Mouse (Mus musculus): ENCODE data around the gene Rundc1. TPM values are rescaled to one million over a fixed set of nuclear protein-coding genes. Genes with fewer than 3 reads are reported as not detected.
"Not testable (repeated sequence)": the region's sequence is repeated elsewhere in the genome, so short reads cannot be mapped to it uniquely, and the experiment has no call there.

Rundc1 gene
- total RNA-seq, 1 experiment from 2014 or later: 8.1 TPM

DNA sequence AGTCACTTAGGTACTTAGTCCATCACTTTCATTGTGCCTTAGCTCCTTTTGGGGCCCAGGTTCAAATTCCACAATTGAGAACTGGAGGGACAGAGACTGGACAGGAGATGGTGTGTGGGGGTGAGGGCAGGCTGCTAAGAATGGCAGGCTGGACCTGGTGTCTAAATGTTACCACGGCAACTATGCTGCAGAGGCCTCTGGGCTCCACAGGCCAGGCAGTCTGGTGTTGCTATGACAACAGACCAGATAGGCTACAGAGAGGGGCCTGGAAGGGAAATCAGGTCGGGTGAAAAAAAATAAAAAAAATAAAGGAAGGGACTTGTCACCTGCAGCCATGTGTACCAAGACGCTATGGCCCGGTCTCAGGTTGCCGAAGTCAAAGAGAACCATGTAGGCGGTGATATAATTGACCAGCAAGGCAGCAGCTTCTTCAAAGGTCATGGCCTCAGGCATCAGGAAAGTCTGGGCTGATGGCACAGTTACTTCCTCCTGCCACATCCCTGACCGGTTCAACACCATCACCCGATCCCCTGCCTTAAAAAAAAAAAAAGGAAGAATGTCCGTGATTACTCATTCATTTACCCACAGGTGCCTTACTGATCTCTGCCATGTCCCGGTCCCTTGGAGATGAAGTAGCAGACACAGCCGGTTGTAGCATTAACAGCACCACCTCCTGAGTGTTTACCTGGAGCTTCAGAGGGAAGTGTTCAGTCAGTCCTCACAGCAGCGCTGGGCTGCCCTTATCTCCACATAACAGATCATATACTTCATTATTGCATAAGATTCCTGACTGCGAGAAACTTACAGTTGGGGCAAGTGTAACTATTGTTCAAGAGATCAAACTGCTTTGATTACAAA, 37.9 kb downstream of the Rundc1 start:
- ATAC-seq (replicated peaks; ENCODE audit: insufficient number of reproducible peaks, low FRiP score, low TSS enrichment, poor library complexity, severe bottlenecking): no peak

DNA sequence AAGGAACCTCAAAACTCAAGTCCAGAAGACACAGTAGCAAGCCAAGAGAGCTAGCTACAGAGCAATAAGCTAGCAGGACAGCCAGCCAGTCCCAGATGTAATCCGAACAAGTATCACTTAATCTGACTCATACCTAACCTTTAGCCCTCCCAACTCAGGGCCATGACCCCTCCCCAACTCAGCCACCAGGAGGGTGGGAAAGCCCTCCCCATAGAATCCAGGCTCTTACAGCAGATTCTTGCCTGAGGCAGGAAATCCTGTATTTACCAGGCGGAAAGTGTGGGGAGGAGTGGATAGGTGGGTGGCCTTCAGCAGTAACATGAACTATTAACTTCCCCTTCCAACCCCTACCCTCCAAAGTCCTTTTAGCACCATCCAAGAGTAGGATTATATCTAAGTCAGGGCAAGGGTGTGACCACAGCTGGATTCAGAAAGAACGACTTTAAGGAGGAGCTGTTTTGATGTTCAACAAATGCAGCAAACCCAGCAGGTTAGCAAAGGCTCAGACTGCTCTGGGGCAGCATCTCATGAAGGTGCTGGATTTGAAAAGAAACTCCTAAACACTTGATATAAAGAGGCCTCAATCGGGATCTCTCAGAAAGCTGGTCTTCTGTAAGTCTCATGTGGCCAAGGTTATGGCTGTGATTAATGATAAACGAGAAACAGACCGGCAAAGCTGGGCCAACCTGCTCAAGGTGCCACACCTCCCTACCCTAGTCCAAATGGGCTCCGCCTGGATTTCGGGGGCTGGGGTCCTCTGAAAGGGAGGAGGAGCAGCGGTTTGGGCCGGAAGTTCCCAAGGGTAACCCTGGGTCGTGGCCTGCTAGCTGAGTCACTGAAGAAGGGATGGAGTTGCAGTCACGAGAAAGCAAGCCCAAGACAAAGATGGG, 39.6 kb downstream of the Rundc1 start, which contains the start of gene Rnd2:
Gene Rnd2 (plus strand): TSS at position 789 of the 890 bp plus-strand sequence.
- no peak for ATAC-seq (replicated peaks; ENCODE audit: insufficient number of reproducible peaks, low FRiP score, low TSS enrichment, poor library complexity, severe bottlenecking)

DNA sequence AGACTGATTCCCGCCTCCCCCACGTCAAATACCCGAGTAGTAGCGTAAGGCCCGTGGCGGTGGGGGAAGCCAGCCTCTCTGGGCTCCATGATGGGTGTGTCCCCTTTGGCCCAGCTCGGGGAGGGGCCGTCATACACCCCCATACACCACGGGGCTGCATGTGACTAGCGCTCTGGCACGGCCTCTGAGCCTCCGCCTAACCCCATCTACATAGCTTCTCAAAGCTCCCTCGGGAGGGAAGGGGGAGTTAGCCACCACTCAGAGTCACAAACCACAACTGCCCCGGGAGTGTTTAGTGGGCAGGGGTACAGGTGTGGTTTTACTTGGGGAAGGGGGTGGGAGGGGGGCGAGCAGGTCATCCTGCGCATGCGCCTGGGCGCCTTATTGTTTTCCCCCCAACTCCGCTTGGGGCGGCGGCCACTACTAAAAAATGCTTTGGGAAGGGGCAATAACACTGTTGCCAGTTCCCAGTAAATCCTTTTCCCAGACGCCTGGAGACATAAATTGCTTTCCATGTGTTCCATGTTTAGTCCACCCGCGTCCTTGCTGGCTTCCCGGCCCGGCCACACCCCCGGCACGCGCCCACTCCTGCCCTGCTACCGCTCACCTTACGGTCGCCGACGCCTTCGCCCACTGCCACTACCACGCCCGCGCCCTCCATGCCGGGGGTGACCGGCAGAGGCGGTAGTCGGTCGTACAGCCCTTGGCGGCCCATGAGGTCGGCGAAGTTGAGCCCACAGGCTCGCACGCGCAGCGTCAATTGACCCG, 40.4 kb downstream of the Rundc1 start:
- peak; percentile 44 for ATAC-seq (replicated peaks; ENCODE audit: insufficient number of reproducible peaks, low FRiP score, low TSS enrichment, poor library complexity, severe bottlenecking)

DNA sequence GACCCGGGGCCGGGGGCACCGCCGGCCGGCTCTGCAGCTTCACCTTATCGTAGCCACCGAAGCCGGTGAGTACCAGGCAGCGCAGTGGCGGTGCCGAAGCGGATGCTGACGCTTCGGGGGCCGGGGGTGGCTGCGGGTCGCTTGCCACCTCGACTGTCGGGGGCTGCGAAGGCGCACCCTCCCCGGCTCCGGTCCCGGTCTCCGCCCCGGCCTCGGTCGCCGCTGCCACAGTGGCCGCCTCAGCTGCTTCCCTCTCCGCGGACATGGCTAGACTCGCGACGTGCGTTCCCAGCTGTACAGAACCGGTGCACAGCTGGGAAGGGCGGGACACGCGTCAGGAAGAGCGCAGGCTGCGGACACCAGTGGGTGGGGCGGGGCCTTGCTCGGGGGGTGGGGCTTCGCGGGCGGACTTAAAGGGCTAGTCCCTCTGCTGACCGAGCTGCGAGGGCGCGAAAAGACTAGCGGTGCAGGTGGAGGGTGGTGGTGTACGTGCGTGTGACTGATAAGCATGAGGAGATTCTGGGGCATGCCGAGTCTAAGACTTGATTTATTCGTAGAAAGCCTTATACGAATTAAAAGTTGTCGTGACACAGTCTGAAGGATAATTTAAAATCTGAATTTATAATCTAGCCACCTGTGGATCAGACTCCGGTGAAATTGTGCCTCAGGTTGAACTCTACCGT, 41.1 kb downstream of the Rundc1 start, which contains the start of gene Vat1:
Gene Vat1 (minus strand): TSS at position 362 of the 683 bp plus-strand sequence.
- peak; percentile 49; the same call in 1 of the 2 replicates for ATAC-seq (replicated peaks; ENCODE audit: insufficient number of reproducible peaks, low FRiP score, low TSS enrichment, poor library complexity, severe bottlenecking)

DNA sequence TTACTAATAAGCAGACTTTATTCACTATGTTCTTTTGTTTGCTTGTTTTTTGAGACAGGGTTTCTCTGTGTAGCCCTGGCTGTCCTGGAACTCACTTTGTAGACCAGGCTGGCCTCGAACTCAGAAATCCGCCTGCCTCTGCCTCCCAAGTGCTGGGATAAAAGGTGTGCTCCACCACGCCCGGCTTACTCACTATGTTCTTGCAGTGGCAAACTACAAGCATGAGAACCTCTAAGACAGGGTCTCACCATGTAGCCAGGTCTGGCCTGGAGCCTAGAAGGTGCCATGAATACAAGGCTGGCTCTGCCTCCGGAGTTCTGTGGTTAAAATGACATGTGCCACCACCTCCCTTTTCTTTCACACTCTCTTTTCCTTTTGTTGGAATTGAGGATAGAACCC, 41.7 kb downstream of the Rundc1 start:
- ATAC-seq (replicated peaks; ENCODE audit: insufficient number of reproducible peaks, low FRiP score, low TSS enrichment, poor library complexity, severe bottlenecking): not testable (repeated sequence)

- ATAC-seq (replicated peaks; ENCODE audit: insufficient number of reproducible peaks, low FRiP score, low TSS enrichment, poor library complexity, severe bottlenecking): peak; percentile 45
Observed at GRCm38 (mm10) chr11:101467477-101468262, 42.8 kb downstream of the Rundc1 start.

DNA sequence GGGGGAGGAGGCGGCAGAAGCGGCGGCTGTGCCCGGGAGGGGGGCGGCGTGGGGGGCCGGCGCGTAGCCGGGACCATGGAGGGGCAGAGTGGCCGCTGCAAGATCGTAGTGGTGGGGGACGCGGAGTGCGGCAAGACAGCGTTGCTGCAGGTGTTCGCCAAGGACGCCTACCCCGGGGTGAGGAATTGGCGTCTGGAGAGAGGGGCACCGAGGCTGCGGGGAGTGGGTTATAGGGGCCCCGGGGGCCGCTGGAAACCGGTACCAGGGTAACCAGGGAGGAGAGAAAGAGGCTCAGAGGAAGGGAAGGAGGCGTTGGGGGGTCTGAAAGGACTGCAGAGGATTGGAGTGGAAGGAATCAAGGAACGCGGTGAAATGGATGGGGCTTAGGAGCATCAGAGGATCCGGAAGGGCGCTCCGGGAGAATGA, 43.4 kb downstream of the Rundc1 start:
- ATAC-seq (replicated peaks; ENCODE audit: insufficient number of reproducible peaks, low FRiP score, low TSS enrichment, poor library complexity, severe bottlenecking): no peak

- ATAC-seq (replicated peaks; ENCODE audit: insufficient number of reproducible peaks, low FRiP score, low TSS enrichment, poor library complexity, severe bottlenecking): no peak
Observed at GRCm38 (mm10) chr11:101468731-101469130, 43.8 kb downstream of the Rundc1 start.

DNA sequence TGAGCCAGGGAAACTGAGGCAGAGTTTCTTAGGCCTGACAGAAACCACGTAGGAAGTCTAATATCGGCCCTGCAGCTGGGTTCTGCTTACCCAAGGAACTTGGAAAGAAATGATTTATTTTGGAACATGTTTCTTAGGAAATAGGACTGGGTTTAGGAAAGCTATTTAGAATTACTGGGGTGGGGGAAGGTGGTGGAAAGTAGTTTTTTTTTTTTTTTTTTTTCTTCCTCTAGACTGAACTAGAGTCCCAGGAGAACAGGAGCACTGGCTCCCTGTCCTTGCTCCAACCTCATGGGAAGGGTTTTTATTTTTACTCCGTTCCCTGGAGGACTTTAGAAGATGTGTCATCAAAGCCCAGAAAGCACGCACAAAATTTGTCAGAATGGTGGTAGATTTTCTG, 44.3 kb downstream of the Rundc1 start:
- no peak for ATAC-seq (replicated peaks; ENCODE audit: insufficient number of reproducible peaks, low FRiP score, low TSS enrichment, poor library complexity, severe bottlenecking)

DNA sequence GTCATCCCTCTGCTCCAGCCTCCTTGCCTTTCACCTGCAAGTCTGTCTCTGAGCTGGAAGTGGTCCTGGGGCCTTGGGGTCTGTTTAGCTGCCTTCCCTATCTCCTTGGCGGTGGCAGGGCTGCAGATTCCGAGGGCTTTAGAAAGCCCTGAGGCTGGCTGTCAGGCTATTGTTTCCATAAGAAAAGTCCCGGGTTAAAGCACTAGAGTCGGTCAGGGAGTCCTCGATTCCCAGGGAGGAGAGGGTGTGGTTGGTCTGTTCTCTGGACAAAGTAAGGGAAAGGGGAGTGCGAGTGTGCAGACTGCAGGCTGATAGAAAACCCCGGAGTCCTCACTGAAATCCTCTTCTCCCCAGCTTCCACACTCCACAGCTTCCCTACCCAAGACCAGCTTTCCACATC, 45.3 kb downstream of the Rundc1 start:
- ATAC-seq (replicated peaks; ENCODE audit: insufficient number of reproducible peaks, low FRiP score, low TSS enrichment, poor library complexity, severe bottlenecking): no peak

GRCm38 (mm10) chr11:101471926-101472325, 47.0 kb downstream of the Rundc1 start:
- ATAC-seq (replicated peaks; ENCODE audit: insufficient number of reproducible peaks, low FRiP score, low TSS enrichment, poor library complexity, severe bottlenecking): no peak

GRCm38 (mm10) chr11:101472336-101472735, 47.5 kb downstream of the Rundc1 start:
- no peak for ATAC-seq (replicated peaks; ENCODE audit: insufficient number of reproducible peaks, low FRiP score, low TSS enrichment, poor library complexity, severe bottlenecking)

GRCm38 (mm10) chr11:101473686-101474085, 48.8 kb downstream of the Rundc1 start:
- ATAC-seq (replicated peaks; ENCODE audit: insufficient number of reproducible peaks, low FRiP score, low TSS enrichment, poor library complexity, severe bottlenecking): not testable (repeated sequence)

DNA sequence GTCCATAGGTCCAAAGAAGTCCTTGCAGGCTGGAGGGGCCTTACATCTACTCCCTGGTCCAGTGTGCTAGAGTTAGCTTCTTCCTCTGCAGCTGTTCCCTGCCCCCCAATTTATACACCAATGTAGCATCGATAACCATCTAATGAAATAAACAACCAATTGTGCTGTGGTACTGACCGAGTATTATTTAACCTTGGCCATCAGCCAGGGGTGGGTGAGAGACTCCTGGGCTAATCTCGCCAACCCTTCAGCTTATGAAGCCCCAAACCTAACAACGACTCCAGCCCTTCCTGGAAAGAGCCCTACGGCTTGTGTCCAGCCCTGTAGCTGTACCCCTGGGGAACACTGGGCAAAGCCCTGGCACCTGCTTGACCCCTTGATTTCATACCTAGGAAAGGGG, 49.4 kb downstream of the Rundc1 start:
- ATAC-seq (replicated peaks; ENCODE audit: insufficient number of reproducible peaks, low FRiP score, low TSS enrichment, poor library complexity, severe bottlenecking): no peak

- not testable (repeated sequence) for ATAC-seq (replicated peaks; ENCODE audit: insufficient number of reproducible peaks, low FRiP score, low TSS enrichment, poor library complexity, severe bottlenecking)
Observed at GRCm38 (mm10) chr11:101476361-101476760, 51.5 kb downstream of the Rundc1 start.

DNA sequence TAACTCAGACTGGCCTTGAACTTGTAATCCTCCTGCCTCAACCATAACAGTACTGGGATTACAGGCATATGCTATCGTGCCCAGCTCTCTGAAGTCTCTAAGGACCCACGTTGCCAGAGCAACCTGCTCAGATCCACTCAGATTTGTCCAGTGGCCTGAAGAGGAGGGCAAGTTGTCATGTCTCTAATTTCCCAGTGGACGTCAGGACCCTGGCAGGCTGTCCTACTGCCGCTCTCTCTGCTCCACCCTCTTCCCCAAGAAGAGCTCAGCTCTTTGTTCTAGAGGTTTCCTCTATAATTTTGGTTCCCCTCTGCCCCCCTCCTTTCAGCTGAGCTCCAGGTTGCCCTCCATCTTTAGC, 52.3 kb downstream of the Rundc1 start:
- ATAC-seq (replicated peaks; ENCODE audit: insufficient number of reproducible peaks, low FRiP score, low TSS enrichment, poor library complexity, severe bottlenecking): no peak

GRCm38 (mm10) chr11:101477552-101478211, 52.8 kb downstream of the Rundc1 start:
- ATAC-seq (replicated peaks; ENCODE audit: insufficient number of reproducible peaks, low FRiP score, low TSS enrichment, poor library complexity, severe bottlenecking): no peak

Measured in monocyte, adult 5-6 weeks (primary cell).